Mouse (Mus musculus) midbrain, embryonic 15.5 days (tissue): ENCODE results near the gene Sec24d. TPM values are rescaled to one million over a fixed set of nuclear protein-coding genes. Genes with fewer than 3 reads are reported as not detected.

Source experiments
- ATAC-seq: fragments of 200-750 bp; cut with Nextera tagmentation; replicated peaks from 2 replicates; pipeline ENCODE4 v1.8.0; 2017; ENCODE audit warnings: moderate TSS enrichment
- H3K27ac ChIP-seq: fragments of 300-500 bp; sonication (generic); 2 replicates; pipeline ENCODE4 v1.5.1; 2015; ENCODE audit warnings: mild to moderate bottlenecking, inconsistent platforms
- H3K27me3 ChIP-seq: fragments of 300-500 bp; sonication (generic); replicated peaks from 2 replicates; pipeline ENCODE4 v1.6.1; 2015; ENCODE audit warnings: inconsistent platforms
- H3K36me3 ChIP-seq: fragments of 300-500 bp; sonication (generic); replicated peaks from 2 replicates; pipeline ENCODE4 v1.6.1; 2015; ENCODE audit warnings: inconsistent platforms
- H3K4me1 ChIP-seq: fragments of 300-500 bp; sonication (generic); 2 replicates; pipeline ENCODE4 v1.6.1; 2015; ENCODE audit warnings: inconsistent platforms
- H3K4me2 ChIP-seq: fragments of 300-500 bp; sonication (generic); 2 replicates; pipeline ENCODE4 v1.6.1; 2015; ENCODE audit warnings: inconsistent platforms, mild to moderate bottlenecking, moderate library complexity
- H3K4me3 ChIP-seq: fragments of 300-500 bp; sonication (generic); 2 replicates; pipeline ENCODE4 v1.5.1; 2015; ENCODE audit warnings: mild to moderate bottlenecking, inconsistent platforms
- H3K9ac ChIP-seq: fragments of 300-500 bp; sonication (generic); 2 replicates; pipeline ENCODE4 v1.6.1; 2015; ENCODE audit warnings: mild to moderate bottlenecking, inconsistent platforms
- H3K9me3 ChIP-seq: fragments of 300-500 bp; sonication (generic); 2 replicates; pipeline ENCODE4 v1.6.1; 2016; ENCODE audit warnings: inconsistent platforms
- WGBS: fragments of 180-500 bp; shearing (Covaris S2); methylation state at CpG from one replicate; pipeline ENCODE4 v1.1.7; 2015; ENCODE audit warnings: mixed read lengths; 5-methylcytosine and 5-hydroxymethylcytosine counted together
- polyA plus RNA-seq: library from polyadenylated mRNA; unstranded; fragments of >200 nt; fragmentation: Nextera tagmentation; extraction: Ambion mirVana; gene quantifications from 2 replicates; pipeline ENCODE4 v1.2.1, GENCODE M21; 2015

Gene Sec24d
- polyA plus RNA-seq, 1 experiment from 2014 or later: 12.0 TPM

- Histone ChIP-seq H3K4me1 (no peaks in the 10 kb centered on the region), H3K27me3 (no peaks in the 10 kb centered on the region), H3K27ac (no peak overlapping the region), H3K4me3 (no peak overlapping the region), H3K36me3 (no peaks in the 10 kb centered on the region), H3K9ac (no peak overlapping the region), H3K9me3 (no peaks in the 10 kb centered on the region), H3K4me2 (no peak overlapping the region)
- ATAC-seq: no peak
- WGBS: 86% methylated on average over 4 of the region's 4 CpGs
These were observed 63.0 kb downstream of the Sec24d start for GRCm38 (mm10) chr3:123330221-123330620.

DNA sequence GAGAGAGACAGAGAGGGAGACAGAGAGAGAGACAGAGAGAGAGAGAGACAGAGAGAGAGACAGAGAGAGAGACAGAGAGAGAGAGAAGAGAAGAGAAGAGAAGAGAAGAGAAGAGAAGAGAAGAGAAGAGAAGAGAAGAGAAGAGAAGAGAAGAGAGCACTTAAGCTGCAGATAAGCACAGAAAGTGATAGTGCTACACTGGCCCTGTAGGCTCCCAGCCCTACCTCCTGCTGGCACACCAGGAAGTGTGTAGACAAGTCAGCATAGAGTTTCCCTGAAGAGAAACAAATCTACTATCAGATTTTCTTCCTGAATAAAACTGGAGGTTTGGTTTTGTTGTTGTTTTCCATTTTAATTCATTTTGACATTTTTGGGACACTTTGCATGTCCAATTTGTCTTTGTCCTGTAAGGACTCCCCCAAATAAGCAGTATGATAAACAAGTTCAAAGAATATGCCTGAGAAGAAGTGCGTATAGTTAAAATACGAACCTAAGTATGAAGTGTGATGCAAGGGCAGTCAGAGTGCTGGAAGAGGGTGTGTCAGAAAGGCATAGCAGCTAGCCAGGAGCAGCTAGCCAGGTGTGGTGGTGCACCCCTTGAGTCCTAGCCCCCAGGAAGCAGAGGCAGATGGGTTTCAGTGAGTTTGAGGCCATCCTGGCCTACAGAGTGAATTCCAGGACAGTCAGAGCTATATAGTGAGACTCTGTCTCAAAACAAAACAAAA is 65.2 kb downstream of the Sec24d start:
- Histone ChIP-seq H3K4me3 (no peak overlapping the region), H3K9ac (no peak overlapping the region), H3K9me3 (no peaks in the 10 kb centered on the region), H3K36me3 (no peaks in the 10 kb centered on the region), H3K27ac (no peak overlapping the region), H3K4me2 (no peak overlapping the region), H3K27me3 (no peaks in the 10 kb centered on the region), H3K4me1 (no peaks in the 10 kb centered on the region)
- ATAC-seq: no peak
- 94% methylated on average over 2 of the region's 2 CpGs for WGBS

DNA sequence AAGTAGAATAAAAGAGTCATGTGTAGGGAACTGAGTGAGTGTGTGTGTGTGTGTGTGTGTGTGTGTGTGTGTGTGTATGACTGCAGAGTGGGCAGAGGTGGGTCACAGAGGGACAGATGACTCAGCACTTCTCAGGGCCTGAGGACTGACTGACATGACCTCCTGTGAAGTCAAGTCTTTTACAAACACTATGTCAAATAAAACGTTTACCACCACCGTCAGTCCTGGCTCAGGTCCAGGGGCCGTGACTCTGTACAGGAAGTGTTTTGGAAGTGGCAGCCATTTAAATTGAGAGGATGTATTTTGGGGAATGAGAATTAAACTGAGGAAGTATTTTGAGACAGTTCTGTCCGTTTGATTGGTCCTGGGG is 65.8 kb downstream of the Sec24d start:
- Histone ChIP-seq H3K4me1 (no peaks in the 10 kb centered on the region), H3K9me3 (no peaks in the 10 kb centered on the region), H3K4me2 (no peak overlapping the region), H3K36me3 (no peaks in the 10 kb centered on the region), H3K4me3 (no peak overlapping the region), H3K9ac (no peak overlapping the region), H3K27me3 (no peaks in the 10 kb centered on the region), H3K27ac (no peak overlapping the region)
- no peak for ATAC-seq
- 41% methylated on average over 4 of the region's 4 CpGs for WGBS

DNA sequence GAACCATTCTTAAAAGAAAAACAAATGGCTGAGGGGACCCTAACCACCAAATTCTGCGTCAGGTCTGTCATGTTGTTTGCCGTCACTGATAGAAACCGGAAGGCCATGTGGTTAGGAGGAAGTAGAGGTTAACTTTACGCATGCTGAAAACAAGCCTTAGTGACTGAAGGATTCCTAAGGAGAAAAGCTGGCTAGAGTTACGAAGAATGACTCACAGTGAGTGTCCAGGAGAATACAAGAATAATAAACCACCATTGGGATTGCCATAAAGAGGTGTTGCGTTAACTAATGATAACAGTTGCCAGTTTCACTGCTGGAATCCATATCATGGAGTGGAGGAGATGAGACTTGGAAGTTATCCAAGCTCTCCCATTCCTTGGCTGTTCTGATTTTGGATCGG is 67.7 kb downstream of the Sec24d start:
- H3K9me3 ChIP-seq: no peaks in the 10 kb centered on the region
- H3K9ac ChIP-seq: no peak overlapping the region
- no peaks in the 10 kb centered on the region for H3K4me1 ChIP-seq
- no peaks in the 10 kb centered on the region for H3K27me3 ChIP-seq
- WGBS: 80% methylated on average over 7 of the region's 7 CpGs
- no peaks in the 10 kb centered on the region for H3K36me3 ChIP-seq
- H3K4me3 ChIP-seq: no peak overlapping the region
- no peak for ATAC-seq
- no peak overlapping the region for H3K4me2 ChIP-seq
- H3K27ac ChIP-seq: no peak overlapping the region

DNA sequence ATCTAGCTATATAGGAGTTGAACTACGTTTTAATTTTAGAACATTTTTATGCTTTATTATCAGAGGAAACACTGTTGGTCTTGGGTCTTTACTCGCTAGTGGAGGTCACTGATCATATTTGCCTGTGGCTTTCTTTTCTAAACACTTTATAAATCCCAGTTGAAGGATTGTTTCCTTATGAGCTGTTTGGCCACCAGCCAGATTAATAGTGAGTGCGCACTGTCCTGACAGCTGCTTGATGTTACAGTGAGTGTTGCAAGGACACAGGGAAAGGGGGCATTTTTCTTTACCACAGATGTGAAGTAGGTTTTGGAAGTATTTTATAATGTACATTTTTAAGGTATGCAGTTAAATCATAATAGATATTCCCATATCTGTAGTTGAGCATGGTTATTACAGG is 68.2 kb downstream of the Sec24d start:
- no peak overlapping the region for H3K4me3 ChIP-seq
- no peak overlapping the region for H3K27ac ChIP-seq
- H3K9me3 ChIP-seq: no peaks in the 10 kb centered on the region
- no peaks in the 10 kb centered on the region for H3K4me1 ChIP-seq
- 69% methylated on average over 3 of the region's 3 CpGs for WGBS
- no peak for ATAC-seq
- H3K4me2 ChIP-seq: no peak overlapping the region
- H3K36me3 ChIP-seq: no peaks in the 10 kb centered on the region
- no peaks in the 10 kb centered on the region for H3K27me3 ChIP-seq
- no peak overlapping the region for H3K9ac ChIP-seq

GRCm38 (mm10) chr3:123336455-123336854 is 69.2 kb downstream of the Sec24d start:
- Histone ChIP-seq H3K9me3 (no peaks in the 10 kb centered on the region), H3K27ac (no peak overlapping the region), H3K9ac (no peak overlapping the region), H3K4me3 (no peak overlapping the region), H3K36me3 (no peaks in the 10 kb centered on the region), H3K4me1 (no peaks in the 10 kb centered on the region), H3K4me2 (no peak overlapping the region), H3K27me3 (no peaks in the 10 kb centered on the region)
- no peak for ATAC-seq
- WGBS: 78% methylated on average over 7 of the region's 7 CpGs

GRCm38 (mm10) chr3:123336951-123337350 is 69.7 kb downstream of the Sec24d start:
- Histone ChIP-seq H3K36me3 (no peaks in the 10 kb centered on the region), H3K4me1 (no peaks in the 10 kb centered on the region), H3K4me2 (no peak overlapping the region), H3K27me3 (no peaks in the 10 kb centered on the region), H3K27ac (no peak overlapping the region), H3K9ac (no peak overlapping the region), H3K9me3 (no peaks in the 10 kb centered on the region), H3K4me3 (no peak overlapping the region)
- ATAC-seq: no peak
- WGBS: 83% methylated on average over 5 of the region's 5 CpGs

- no peak for ATAC-seq
- 79% methylated on average over 6 of the region's 6 CpGs for WGBS
- Histone ChIP-seq H3K9ac (no peak overlapping the region), H3K27me3 (no peaks in the 10 kb centered on the region), H3K4me2 (no peak overlapping the region), H3K4me3 (no peak overlapping the region), H3K36me3 (no peaks in the 10 kb centered on the region), H3K27ac (no peak overlapping the region), H3K9me3 (no peaks in the 10 kb centered on the region), H3K4me1 (no peaks in the 10 kb centered on the region)
These were observed 70.6 kb downstream of the Sec24d start for GRCm38 (mm10) chr3:123337853-123338252.

- no peak for ATAC-seq
- Histone ChIP-seq H3K4me2 (no peak overlapping the region), H3K9me3 (no peaks in the 10 kb centered on the region), H3K9ac (no peak overlapping the region), H3K4me1 (no peaks in the 10 kb centered on the region), H3K27ac (no peak overlapping the region), H3K36me3 (no peaks in the 10 kb centered on the region), H3K4me3 (no peak overlapping the region), H3K27me3 (no peaks in the 10 kb centered on the region)
- 71% methylated on average over 12 of the region's 12 CpGs for WGBS
These were observed 71.5 kb downstream of the Sec24d start for GRCm38 (mm10) chr3:123338666-123339195.

- H3K9ac ChIP-seq: no peak overlapping the region
- H3K9me3 ChIP-seq: no peaks in the 10 kb centered on the region
- no peaks in the 10 kb centered on the region for H3K27me3 ChIP-seq
- H3K27ac ChIP-seq: no peak overlapping the region
- H3K4me1 ChIP-seq: no peaks in the 10 kb centered on the region
- no peak overlapping the region for H3K4me3 ChIP-seq
- no peaks in the 10 kb centered on the region for H3K36me3 ChIP-seq
- 85% methylated on average over 2 of the region's 2 CpGs for WGBS
- ATAC-seq: no peak
- H3K4me2 ChIP-seq: no peak overlapping the region
These were observed 73.8 kb downstream of the Sec24d start for GRCm38 (mm10) chr3:123341049-123341448.

GRCm38 (mm10) chr3:123343690-123344089 is 76.4 kb downstream of the Sec24d start:
- no peak overlapping the region for H3K9ac ChIP-seq
- no peak overlapping the region for H3K4me3 ChIP-seq
- no peak for ATAC-seq
- H3K4me1 ChIP-seq: no peaks in the 10 kb centered on the region
- H3K27me3 ChIP-seq: no peaks in the 10 kb centered on the region
- 83% methylated on average over 6 of the region's 6 CpGs for WGBS
- no peaks in the 10 kb centered on the region for H3K36me3 ChIP-seq
- no peak overlapping the region for H3K4me2 ChIP-seq
- H3K27ac ChIP-seq: no peak overlapping the region
- H3K9me3 ChIP-seq: no peaks in the 10 kb centered on the region

- WGBS: 91% methylated on average over 12 of the region's 12 CpGs
- no peak for ATAC-seq
- no peaks in the 10 kb centered on the region for H3K36me3 ChIP-seq
These were observed 81.0 kb downstream of the Sec24d start for GRCm38 (mm10) chr3:123348080-123348802.

DNA sequence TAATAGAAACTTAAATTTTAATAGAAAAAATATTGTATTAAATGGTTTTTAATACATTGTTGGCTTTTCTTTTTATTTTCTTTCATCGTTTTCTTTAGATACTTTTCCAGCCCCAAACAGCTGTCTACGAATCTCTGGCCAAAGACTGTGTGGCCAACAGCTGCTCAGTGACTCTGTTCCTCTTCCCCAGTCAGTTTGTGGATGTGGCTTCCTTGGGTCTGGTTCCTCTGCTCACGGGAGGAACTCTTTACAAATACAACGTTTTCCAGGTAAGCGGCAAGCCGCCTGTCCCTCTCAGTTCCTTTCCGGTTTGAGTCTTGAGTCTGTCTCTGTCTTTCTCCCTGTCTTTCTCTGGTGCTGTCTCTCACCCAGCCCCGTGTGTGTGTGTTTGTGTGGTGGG is 83.3 kb downstream of the Sec24d start:
- Histone ChIP-seq H3K27ac (no peak overlapping the region), H3K36me3 (no peaks in the 10 kb centered on the region), H3K9ac (no peak overlapping the region), H3K4me2 (no peak overlapping the region), H3K4me1 (no peaks in the 10 kb centered on the region), H3K27me3 (no peaks in the 10 kb centered on the region), H3K9me3 (no peaks in the 10 kb centered on the region), H3K4me3 (no peak overlapping the region)
- ATAC-seq: no peak
- WGBS: 91% methylated on average over 8 of the region's 8 CpGs

More at GRCm38 (mm10) chr3:123348080-123348802, 81.0 kb downstream of the Sec24d start:
- H3K4me2 ChIP-seq: no peak overlapping the region
- H3K27me3 ChIP-seq: no peaks in the 10 kb centered on the region
- no peak overlapping the region for H3K9ac ChIP-seq
- H3K27ac ChIP-seq: no peak overlapping the region
- H3K9me3 ChIP-seq: no peaks in the 10 kb centered on the region
- H3K4me1 ChIP-seq: no peaks in the 10 kb centered on the region
- no peak overlapping the region for H3K4me3 ChIP-seq
